Mouse (Mus musculus): Measurements from ENCODE around the gene Nacc1.

Nacc1 gene

DNA sequence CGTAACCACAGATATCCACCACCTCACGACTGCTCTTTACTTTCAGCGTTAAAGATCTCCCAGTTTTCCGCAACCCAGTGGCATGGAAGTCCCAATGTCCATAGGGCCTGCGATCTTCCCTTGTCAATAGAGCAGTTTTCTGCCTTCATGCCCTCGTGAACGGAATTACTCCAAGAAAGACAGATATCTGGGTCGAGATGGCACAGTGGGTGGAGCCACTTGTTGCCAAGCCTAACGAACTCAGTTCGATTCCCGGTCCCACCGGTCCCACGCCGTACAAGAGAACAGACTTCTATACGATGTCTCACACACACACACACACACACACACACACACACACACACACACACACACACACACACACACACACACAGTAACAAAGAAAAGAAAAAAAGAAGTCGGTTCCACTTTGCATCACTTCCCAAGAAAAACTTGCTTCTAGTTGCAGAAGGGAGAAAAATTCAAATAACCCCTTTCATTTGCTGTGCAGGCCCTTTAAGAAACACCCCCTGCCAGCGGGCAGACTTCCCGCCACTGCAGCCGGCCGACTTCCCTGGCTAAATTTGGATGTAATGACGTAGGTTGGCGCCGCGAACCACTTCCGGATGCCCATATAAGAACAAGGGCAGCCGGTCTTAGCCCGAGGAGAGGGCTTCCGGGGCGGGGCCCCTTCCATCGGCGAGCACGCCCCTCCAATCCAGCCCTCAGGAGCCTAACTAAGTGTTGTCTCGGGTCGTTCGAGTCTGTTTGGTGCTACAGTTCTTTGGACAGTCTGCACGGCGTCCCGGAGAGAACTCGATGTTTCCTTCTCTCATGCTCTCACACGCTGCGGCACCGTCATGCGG, 24.0 kb downstream of the Nacc1 start:
- DNase-seq (ENCODE audit: low read depth, low spot score): peak; percentile 90

DNA sequence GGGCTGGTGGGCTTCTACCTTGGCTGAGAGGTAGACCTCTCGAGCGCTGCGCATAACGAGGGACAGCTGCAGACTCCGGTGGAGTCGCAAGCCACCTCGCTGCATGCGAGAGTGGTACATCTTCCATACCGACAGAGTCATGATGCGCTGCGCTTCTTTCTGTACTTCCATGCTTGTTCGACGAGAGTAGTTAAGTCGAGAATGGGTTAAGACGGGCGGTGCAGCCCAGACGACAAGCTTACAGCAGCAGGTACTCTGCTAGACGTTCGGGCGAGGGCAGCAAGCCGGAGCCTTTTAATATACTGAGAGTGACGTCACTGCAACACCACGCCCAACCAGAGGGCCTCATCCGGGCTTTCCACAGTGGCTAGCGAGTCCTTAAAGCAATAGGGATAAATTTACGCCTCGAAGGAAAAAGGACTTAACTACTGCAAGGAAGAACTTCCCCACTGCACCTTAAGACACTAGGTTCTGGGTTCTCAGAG, 25.0 kb downstream of the Nacc1 start, which contains the start of gene Ier2:
TSS of gene Ier2 (minus strand) at position 272 of the 485 bp plus-strand sequence.
- DNase-seq (ENCODE audit: low read depth, low spot score): peak; percentile 94

DNA sequence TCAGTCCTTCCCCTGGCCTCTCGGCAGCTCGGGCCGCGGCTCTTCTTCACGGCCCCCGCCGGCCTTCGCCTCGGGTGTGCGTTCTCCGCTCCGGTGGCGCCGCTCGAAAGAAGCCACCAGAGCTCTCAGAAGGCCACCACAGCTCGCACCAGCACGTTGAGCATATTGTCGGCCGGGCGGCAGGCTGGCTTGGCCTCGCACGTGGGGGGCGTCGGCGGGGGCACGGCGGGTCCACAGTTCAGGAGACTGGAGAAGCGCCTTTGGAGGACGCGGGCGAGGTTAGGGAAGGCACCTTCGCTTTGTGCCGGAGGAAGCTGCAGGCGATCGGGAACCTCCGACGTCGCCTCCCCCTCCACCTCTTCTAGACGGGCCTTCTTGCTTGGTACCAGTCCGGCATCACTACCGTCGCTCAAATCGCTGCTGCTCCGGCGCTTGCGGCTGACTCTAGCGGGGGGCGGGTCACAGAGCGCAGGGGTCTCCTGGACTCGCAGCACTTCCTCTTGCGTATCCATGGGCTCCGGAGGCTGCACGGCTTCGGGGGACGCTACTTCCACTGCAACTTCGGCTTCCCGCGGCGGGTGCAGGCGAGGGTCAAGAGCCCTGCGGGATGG, 25.6 kb downstream of the Nacc1 start:
- DNase-seq (ENCODE audit: low read depth, low spot score): peak; percentile 72

DNA sequence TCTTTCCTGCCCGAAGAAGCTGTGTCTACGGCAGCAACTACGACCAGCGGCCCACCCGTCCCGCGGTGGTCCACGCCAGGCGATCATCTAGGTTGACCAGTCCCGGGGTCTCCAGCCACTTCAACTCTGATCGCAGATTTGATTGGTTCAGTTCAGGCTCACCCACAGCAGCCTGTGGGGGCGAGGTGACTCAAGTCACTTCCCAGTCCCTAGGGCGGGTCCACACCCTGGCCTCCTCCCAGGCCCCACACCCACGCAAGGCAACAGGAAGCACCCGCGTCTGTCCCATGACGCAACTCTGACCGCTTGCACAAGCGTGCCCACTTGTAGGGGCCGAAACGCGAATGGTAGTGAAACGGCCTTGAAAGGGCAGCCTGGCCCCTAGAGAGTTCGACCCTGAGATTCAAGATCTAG, 26.2 kb downstream of the Nacc1 start:
- DNase-seq (ENCODE audit: low read depth, low spot score): peak; percentile 85

DNA sequence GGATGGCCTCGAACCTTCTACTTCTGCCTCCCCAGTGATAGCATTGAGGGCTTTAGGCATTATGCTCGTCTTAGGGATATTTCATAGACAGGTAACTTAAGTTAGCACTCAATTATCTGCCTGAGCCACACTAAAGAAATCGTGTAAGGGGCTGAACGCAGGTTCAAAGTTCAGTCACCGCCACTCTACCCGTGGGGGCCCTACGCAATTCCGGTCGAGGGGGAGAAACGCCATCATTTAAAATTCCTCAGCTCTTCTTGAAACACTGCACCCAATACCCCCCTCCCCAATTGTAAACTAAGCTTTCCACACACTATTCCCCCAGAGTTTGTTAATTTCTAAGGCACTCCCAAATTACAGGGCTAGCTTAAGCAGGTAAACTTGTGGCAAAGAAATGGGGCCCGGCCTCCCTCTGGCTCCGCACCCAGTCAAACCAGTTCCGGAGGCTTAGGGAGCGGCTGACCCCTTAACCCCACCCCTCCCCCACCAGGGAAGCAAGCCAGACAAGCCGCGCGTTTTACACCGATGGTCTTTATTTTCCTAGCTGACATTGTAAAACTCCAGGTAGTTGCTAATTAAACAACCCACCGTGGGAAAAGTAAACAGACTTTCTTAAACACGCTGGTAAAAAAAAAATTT, 26.7 kb downstream of the Nacc1 start:
- peak; percentile 67 for DNase-seq (ENCODE audit: low read depth, low spot score)

DNA sequence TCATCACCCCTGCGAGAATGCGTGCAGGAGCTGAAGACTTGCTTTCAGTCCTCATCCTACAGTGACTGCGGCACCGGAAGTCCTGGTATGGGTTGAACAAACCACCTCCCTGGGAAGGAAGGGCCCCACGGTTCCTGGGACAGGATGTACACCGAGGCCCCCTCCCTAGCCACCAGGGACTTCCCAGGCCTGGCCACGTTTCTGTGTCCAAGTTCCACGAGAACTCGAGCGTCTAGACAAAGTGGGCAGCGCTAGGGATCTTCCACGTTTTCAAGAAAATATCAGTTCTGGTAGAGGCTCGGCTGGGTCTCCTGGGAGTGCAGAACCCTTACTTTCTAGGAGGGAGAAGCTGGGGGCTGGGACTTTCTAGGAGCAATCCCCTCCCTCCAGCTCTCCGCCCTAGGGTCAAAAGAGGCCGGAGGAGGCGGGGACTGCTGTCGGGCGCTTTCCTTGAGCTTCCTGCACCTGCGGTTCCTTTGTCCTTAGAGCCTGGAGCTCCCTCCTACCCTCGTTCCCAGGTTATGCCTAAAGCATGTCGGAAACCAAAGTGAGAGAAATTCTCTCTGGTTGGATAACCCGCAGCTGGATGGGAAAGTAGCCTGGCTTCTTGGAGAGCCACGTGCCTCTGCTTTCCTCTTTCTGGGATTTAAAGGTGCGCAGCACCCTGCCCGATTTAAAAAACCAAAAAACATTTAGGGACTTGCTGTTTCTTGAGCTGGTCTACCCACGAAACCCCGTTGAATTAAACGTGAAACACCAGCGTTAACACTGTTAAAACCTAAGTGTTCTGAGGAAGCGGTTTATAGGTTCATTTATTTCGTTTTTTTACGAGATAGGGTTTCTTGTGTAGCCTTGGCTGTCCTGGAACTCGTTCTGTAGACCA, 27.5 kb downstream of the Nacc1 start:
- DNase-seq (ENCODE audit: low read depth, low spot score): peak; percentile 88

DNA sequence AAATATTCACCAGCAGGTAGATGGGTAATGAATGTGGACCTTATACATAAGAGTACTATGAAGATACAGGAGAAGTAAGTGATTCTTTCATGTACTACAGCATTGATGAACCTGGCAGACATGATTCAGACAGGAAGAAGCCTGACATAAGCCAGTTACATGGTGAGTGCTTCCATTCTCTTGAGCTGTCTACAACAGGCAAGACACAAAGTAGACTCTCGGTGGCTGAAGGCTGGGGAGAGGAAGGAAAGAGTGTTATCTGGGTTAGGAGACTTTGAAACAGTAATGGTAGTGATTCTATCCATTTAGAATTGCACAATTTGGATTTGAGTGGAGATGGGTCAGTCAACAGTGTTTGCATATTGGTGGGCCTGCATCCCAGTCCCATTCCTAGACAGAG, 28.7 kb downstream of the Nacc1 start:
- peak; percentile 44 for DNase-seq (ENCODE audit: low read depth, low spot score)

DNA sequence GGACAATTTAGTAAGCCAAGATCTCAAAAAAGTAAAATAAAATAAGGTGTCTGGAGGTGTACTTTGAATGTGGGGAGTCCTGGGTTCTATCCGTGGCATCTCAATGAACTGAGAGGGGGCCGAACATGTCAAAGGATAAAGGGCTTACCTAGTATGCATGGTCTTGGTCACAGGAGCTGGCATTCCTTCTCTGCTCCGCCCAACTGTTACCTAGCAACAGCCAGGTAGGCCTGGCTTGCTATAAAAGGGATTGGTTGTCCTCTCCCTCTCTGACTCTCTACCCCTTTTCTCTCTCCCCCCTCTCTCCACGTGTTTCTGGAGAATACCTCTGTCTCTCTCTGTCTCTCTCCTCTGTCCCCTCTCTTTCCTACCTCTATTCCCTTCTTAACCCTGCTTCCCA, 30.0 kb downstream of the Nacc1 start:
- no peak for DNase-seq (ENCODE audit: low read depth, low spot score)

DNA sequence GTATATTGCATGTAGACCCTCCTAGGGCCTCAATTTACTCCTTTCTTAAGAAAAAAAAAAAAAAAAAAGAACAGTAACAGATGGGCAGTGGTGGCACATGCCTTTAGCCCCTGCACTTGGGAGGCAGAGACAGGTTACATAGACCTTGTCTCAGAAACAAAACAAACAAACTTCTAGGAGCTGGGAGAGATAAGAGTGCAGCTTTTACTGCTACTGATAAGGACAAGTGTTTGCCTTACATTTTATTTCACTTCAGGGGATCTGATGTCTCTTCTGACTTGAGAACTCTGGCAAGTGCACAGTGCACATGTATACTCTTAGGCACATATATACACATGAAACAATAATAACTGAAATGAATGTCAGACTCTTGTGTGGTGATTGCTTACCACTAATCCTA, 30.5 kb downstream of the Nacc1 start:
- no peak for DNase-seq (ENCODE audit: low read depth, low spot score)

DNA sequence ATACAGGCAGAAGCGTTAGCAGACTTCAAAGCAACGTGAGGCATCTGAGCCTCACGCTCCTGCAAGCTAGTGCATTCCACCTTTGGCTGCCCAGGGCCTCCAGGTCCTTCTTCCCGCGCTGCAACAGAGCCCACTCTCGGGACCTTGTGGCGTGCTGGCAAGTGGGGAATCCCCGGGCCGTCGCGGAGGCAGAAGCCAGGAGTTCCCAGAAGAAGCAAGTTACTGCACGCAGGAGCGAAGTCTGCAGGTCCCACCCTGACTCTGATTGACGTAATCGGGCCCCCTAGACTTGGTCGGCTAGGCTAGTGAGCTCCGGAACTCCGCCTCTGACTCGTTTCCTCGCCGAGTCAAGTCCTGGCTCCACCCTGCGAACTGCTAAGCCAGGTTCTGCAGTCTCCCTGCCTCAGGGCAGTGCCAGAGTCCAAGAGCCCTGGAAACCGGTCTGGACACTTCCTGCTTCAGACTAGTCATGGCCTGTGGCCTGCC, 31.0 kb downstream of the Nacc1 start:
- peak; percentile 86 for DNase-seq (ENCODE audit: low read depth, low spot score)

DNA sequence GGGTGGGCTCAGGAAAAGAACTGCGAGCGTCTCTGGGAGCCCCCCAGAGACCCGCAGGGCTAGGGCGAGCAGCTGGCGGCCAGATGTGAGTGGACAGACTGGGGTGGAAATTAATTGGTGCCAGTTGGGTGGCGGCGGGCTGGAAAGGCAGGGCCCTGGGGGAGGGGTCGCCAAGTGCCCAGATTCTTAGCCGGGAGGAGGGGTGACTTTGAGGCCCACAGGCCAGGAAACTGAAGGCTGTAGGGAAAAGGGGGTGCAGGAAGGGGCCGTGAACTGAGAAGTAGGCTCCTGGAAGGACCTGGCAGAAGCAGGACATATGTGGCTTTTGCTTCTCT, 31.5 kb downstream of the Nacc1 start:
- DNase-seq (ENCODE audit: low read depth, low spot score): no peak

DNA sequence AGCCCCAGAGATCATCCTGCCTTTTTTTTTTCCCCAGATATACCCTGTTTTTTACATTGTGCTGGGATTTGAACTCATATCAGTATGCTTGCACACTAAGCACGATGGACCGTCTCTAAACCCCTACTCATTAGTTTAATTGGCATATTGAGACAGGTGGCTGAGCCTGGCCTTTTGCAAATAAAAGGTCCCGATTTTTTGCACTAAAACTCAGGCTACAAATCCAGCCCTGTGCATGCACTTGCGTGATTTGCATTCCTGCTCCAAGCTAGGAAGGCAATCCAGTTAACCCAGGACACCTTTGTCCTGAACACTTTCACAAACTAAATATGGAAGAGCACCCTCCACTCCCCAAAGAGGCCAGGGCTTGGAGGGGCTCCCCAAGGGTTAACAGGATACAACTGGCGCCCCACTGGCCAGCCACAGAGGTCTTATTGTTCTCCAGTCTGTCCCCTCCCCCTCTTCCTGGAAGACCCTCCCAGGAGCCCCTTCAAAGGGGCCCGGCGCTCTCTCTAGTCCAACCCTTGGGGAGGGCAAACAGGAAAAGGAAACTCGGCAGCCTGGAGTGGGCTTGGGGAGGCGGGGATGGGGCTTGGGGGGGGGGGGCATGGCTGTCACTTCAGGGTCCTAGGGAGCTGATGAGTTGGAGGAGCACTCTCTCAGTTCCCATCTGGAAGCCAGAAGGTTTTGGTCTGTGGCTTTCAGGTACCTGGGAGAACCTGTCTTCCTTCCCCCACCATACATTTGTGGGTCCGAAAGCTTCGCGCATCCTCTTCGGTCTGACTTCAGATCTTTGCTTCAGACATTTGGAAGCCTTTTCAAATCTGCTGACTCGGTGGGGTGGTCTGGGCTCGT, 32.1 kb downstream of the Nacc1 start:
- DNase-seq (ENCODE audit: low read depth, low spot score): no peak

DNA sequence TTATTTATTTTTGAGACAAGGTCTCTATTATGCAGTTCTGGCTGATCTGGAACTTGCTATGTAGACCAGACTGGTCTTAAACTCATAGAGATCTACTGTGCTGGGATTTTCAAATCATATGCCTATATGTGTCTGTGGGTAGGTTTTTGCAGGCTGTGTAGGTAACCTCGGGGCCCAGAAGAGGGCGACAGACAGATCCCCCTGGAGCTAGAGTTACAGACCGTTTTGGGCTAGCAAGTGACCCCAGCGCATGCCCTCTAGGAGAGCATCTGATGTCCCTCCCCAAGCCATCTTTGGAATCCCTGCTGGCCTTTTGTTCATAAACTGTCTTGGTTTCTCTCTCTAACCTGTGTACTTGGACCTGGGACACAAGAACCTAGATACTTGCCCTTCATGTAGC, 33.1 kb downstream of the Nacc1 start:
- peak; percentile 44 for DNase-seq (ENCODE audit: low read depth, low spot score)

DNA sequence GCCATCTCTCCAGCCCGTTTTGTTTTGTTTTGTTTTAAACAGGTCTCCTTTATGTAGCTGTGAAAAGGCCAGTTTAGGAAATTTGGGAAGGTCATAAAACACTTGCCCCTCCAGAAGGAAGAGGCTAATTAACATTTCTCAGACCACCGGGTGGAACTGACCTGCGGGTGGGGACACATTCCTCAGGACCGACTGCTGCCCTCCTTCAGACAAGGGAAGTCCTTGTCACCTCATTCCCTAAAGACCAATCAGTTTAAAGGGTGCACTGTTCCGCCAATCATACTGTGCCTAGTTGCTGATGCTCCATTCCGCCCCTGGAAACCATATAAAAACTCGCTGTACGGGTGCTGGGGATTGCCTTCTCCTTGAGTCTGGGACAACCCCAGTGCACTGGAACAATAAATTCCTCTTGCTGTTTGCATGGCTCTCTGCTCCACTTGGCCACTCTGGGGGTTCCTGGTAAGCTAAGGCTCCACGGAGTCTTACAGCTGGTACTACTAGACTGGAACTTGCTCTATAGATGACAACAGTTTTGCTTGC, 34.5 kb downstream of the Nacc1 start:
- DNase-seq (ENCODE audit: low read depth, low spot score): no peak

DNA sequence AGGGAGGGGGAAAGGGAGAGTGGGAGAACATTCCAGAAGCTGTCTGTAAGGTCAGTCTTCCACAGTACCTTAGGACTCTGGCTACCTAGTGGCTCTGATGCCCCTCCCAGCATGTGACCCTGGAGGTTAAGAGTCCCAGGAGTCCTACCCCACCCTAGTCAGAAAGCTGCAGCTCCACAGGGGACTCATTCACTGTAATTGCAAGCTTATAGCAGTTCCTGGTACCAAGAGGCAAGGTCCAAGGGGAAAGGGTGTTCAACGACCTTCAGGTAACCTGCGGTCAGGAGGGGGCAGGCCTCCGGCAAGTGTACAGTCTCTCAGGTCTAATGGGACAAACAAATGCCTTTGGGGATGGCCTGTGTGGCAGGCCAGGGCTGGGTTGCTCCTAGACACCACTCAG, 37.4 kb downstream of the Nacc1 start:
- DNase-seq (ENCODE audit: low read depth, low spot score): no peak

DNA sequence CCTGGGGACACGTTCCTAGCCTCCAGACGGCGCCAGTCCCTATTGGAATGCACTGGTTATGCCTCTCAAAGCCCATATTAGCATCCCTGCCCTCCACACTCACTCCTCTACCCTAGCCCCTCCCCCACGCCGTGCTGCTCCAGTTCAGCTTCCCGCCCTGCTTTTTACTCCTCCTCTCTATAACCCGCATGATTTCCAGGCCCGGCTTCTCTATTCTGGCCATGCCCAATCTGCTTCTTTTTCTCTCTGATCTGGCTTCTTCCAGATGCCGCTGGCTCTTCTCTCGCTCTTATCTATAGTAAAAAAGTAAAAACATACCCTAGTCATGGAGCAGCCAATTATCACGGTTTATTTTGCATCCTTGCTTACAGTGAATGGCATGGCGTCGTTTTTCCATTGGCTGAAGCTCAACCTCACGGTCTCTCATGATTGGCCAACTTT, 40.2 kb downstream of the Nacc1 start:
- DNase-seq (ENCODE audit: low read depth, low spot score): no peak

DNA sequence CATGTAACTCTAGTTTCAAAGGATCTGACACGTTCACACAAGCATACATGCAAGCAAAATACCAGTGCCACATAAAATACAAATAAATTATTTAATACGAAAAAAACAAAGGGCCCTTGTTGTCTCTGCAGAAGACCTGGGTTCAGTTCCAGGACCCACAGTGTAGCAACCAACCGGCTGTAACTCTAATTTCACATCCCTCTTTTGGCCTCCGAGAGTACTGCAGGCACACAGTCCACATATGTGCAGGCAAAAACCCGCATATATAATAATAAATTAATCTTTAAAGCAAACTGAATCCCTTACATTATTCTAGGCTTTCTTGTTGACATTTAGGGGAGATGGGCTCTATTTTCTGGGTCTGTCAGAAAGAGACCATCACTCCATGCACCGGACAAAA, 40.9 kb downstream of the Nacc1 start:
- DNase-seq (ENCODE audit: low read depth, low spot score): no peak

DNA sequence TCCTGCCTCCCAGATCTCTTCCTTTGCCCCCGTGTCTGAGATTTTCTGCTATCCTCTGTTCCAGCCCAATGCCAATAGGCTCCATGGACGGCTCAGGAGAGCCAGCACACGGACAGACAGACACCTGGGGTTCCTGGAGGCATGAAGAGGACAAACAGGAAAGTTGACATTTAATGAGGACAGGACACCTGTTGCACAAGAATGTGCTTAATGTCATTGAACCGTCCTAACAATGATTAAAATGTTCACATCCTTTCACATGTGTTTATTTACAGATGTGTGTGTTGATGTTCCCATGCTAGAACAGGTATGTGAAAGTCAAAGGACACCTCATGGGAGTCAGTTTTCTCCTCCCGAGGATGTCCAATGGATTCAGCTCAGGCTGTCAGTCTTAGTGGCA, 44.6 kb downstream of the Nacc1 start:
- DNase-seq (ENCODE audit: low read depth, low spot score): no peak

DNA sequence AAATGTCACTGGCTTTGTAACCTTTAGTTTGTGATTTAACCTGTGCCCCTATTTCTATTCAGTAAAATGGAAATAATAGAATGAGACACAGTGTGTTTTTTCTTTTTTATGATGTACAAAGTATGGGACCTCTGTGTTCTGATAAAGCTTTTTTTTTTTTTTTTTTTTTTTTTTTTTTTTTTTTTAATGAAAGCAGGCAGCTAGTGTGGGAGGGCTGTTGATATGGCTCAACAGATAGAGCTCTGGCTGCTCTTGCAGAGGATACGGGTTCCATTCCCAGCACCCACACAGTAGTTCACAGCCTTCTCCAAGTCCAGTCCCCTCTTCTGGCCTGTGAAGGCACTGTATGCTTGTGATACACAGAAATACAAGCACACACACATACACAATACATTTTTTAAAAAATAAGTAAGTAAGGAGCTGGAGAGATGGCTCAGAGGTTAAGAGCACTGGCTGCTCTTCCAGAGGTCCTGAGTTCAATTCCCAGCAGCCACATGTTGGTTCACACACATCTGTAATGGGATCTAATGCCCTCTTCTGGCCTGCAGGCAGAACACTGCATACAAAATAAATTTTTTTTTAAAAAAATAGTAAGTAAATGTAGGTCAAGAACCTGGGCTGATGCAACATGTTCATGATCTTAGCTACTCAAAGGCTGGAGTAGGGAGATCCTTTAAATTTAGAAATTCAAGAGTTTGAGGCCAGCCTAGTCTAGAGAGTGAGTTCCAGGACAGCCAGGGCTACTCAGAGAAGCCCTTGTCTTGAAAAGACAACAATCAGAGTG, 45.9 kb downstream of the Nacc1 start:
- no peak for DNase-seq (ENCODE audit: low read depth, low spot score)

Measured in CD4-positive, CD25-positive, alpha-beta regulatory T cell, adult 2 months (primary cell).